Mouse (Mus musculus): ENCODE data around the gene C2cd6. TPM values are rescaled to one million over a fixed set of nuclear protein-coding genes. Genes with fewer than 3 reads are reported as not detected.

C2cd6 gene
- polyA plus RNA-seq, 1 experiment from 2014 or later: not detected

DNA sequence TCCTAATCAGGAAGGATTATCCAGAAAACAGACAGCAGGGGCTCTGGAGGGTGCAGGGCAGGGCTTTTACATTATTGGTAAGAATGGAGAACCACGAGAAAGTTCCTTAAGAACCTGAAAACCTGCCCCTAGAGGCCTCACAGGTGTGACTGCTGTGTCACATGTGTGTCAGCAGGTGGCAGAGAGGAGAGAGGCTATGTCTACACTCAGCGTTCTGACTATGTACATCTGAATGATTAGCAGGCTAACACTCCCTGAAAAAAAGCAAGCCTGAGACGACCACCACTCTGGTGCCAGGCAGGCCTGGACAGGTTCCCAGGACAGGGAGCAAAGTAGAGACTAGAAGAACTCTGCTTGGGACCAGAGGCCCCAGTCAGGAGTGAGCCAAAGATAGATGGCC, 23.8 kb downstream of the C2cd6 start:
- H3K36me3 ChIP-seq (ENCODE audit: control insufficient read depth, insufficient read depth, low read length): no peaks in the 10 kb centered on the region
- no peaks in the 10 kb centered on the region for H3K4me1 ChIP-seq (ENCODE audit: control insufficient read depth, insufficient read depth, low read length)
- no peak overlapping the region for H3K4me2 ChIP-seq
- H3K4me3 ChIP-seq (ENCODE audit: low read depth, low read length): no peak overlapping the region
- H3K9me3 ChIP-seq (ENCODE audit: control insufficient read depth, low read length): no peaks in the 10 kb centered on the region
- no peak for DNase-seq (ENCODE audit: low spot score, missing footprints)
- H3K27ac ChIP-seq (ENCODE audit: low read depth, low read length): no peak overlapping the region
- WGBS: 35% methylated on average over 3 of the region's 3 CpGs
- H3K9ac ChIP-seq (ENCODE audit: low read length): no peak overlapping the region
- no peaks in the 10 kb centered on the region for H3K27me3 ChIP-seq (ENCODE audit: control insufficient read depth, insufficient read depth, low read length)
- no peak for ATAC-seq (ENCODE audit: low FRiP score)

DNA sequence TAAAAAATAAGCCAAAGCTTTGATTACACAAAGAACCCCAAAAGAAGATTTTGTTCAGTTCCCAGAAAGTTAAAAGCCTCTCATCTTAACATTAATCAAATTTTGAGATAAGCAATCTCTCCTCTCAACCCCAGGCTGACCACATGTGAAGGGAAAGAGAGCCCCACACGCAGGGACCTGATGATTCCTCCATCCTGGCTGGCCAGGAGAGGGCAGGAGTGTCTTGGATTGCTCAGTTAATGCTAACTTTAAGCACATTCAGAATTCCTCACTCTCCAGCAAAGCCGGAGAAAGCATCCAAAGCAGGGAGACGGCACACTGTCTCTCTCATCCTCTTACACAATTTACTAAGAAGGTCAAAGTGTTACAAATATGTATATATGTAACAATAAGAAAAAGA, 26.7 kb downstream of the C2cd6 start:
- H3K27me3 ChIP-seq (ENCODE audit: control insufficient read depth, insufficient read depth, low read length): no peaks in the 10 kb centered on the region
- WGBS: 10% methylated on average over 3 of the region's 3 CpGs
- H3K27ac ChIP-seq (ENCODE audit: low read depth, low read length): no peak overlapping the region
- H3K9ac ChIP-seq (ENCODE audit: low read length): no peak overlapping the region
- no peak overlapping the region for H3K4me3 ChIP-seq (ENCODE audit: low read depth, low read length)
- H3K4me1 ChIP-seq (ENCODE audit: control insufficient read depth, insufficient read depth, low read length): no peaks in the 10 kb centered on the region
- DNase-seq (ENCODE audit: low spot score, missing footprints) (no peak), ATAC-seq (ENCODE audit: low FRiP score) (no peak)
- H3K4me2 ChIP-seq: no peak overlapping the region
- no peaks in the 10 kb centered on the region for H3K36me3 ChIP-seq (ENCODE audit: control insufficient read depth, insufficient read depth, low read length)
- H3K9me3 ChIP-seq (ENCODE audit: control insufficient read depth, low read length): no peaks in the 10 kb centered on the region

DNA sequence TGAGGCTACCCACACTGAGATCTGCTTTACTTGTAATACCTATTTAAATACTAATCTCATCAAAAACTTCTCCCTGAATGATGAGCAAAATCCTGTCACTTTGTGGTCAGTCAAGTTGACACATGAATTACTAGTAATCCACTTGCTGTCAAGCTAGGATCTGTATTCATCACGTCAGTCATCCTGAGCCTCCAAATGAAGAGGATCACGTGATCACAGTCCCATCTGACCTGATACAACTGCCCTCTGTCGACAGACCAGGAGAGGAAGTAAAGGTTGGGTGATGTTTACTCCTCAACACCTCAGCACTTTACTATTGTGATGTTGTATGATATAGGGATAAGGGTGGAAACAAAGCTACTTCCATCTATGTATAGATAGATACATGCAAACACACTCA, 31.0 kb downstream of the C2cd6 start:
- H3K9ac ChIP-seq (ENCODE audit: low read length): no peak overlapping the region
- H3K27me3 ChIP-seq (ENCODE audit: control insufficient read depth, insufficient read depth, low read length): no peaks in the 10 kb centered on the region
- no peaks in the 10 kb centered on the region for H3K4me1 ChIP-seq (ENCODE audit: control insufficient read depth, insufficient read depth, low read length)
- no peak overlapping the region for H3K27ac ChIP-seq (ENCODE audit: low read depth, low read length)
- ATAC-seq (ENCODE audit: low FRiP score) (no peak), DNase-seq (ENCODE audit: low spot score, missing footprints) (no peak)
- WGBS: 48% methylated on average over 3 of the region's 3 CpGs
- no peaks in the 10 kb centered on the region for H3K36me3 ChIP-seq (ENCODE audit: control insufficient read depth, insufficient read depth, low read length)
- no peak overlapping the region for H3K4me3 ChIP-seq (ENCODE audit: low read depth, low read length)
- no peaks in the 10 kb centered on the region for H3K9me3 ChIP-seq (ENCODE audit: control insufficient read depth, low read length)
- no peak overlapping the region for H3K4me2 ChIP-seq

GRCm38 (mm10) chr1:59056955-59057354, 37.7 kb downstream of the C2cd6 start:
- H3K27ac ChIP-seq (ENCODE audit: low read depth, low read length): no peak overlapping the region
- H3K4me1 ChIP-seq (ENCODE audit: control insufficient read depth, insufficient read depth, low read length): no peaks in the 10 kb centered on the region
- H3K9ac ChIP-seq (ENCODE audit: low read length): no peak overlapping the region
- H3K4me3 ChIP-seq (ENCODE audit: low read depth, low read length): no peak overlapping the region
- H3K36me3 ChIP-seq (ENCODE audit: control insufficient read depth, insufficient read depth, low read length): no peaks in the 10 kb centered on the region
- no peaks in the 10 kb centered on the region for H3K9me3 ChIP-seq (ENCODE audit: control insufficient read depth, low read length)
- no peaks in the 10 kb centered on the region for H3K27me3 ChIP-seq (ENCODE audit: control insufficient read depth, insufficient read depth, low read length)
- no peak for ATAC-seq (ENCODE audit: low FRiP score)
- H3K4me2 ChIP-seq: no peak overlapping the region
- no peak for DNase-seq (ENCODE audit: low spot score, missing footprints)
- WGBS: 74% methylated on average over 2 of the region's 2 CpGs

DNA sequence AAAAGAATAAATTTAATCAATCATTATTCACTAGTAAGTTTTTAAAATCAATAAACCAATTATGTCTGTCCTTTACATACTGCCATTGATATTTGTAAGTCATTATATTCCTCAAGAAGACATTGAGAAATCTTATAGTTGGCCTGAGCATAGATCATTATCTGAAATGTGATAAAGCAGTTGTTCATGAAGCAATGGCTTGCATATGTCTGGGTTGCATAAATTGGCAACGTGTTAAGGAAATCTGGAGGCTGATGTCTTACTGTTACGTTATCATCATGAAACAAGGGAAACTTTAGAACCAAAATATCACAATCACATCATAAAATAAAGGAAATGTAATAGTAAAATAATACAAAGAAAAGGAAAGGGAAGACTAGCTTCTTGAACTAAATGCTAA, 43.4 kb downstream of the C2cd6 start:
- ATAC-seq (ENCODE audit: low FRiP score): no peak
- no peak overlapping the region for H3K9ac ChIP-seq (ENCODE audit: low read length)
- DNase-seq (ENCODE audit: low spot score, missing footprints): no peak

GRCm38 (mm10) chr1:59037723-59038122, 57.0 kb downstream of the C2cd6 start:
- Histone ChIP-seq H3K4me3 (ENCODE audit: low read depth, low read length) (no peak overlapping the region), H3K4me1 (ENCODE audit: control insufficient read depth, insufficient read depth, low read length) (no peaks in the 10 kb centered on the region), H3K9me3 (ENCODE audit: control insufficient read depth, low read length) (no peaks in the 10 kb centered on the region), H3K27me3 (ENCODE audit: control insufficient read depth, insufficient read depth, low read length) (no peaks in the 10 kb centered on the region), H3K36me3 (ENCODE audit: control insufficient read depth, insufficient read depth, low read length) (no peaks in the 10 kb centered on the region), H3K4me2 (no peak overlapping the region), H3K9ac (ENCODE audit: low read length) (no peak overlapping the region), H3K27ac (ENCODE audit: low read depth, low read length) (no peak overlapping the region)
- 81% methylated on average over 5 of the region's 5 CpGs for WGBS
- DNase-seq (ENCODE audit: low spot score, missing footprints) (no peak), ATAC-seq (ENCODE audit: low FRiP score) (no peak)

More for the DNA sequence above, 43.4 kb downstream of the C2cd6 start:
- Histone ChIP-seq H3K36me3 (ENCODE audit: control insufficient read depth, insufficient read depth, low read length) (no peaks in the 10 kb centered on the region), H3K4me2 (no peak overlapping the region), H3K27me3 (ENCODE audit: control insufficient read depth, insufficient read depth, low read length) (no peaks in the 10 kb centered on the region), H3K27ac (ENCODE audit: low read depth, low read length) (no peak overlapping the region), H3K9me3 (ENCODE audit: control insufficient read depth, low read length) (no peaks in the 10 kb centered on the region), H3K4me1 (ENCODE audit: control insufficient read depth, insufficient read depth, low read length) (no peaks in the 10 kb centered on the region), H3K4me3 (ENCODE audit: low read depth, low read length) (no peak overlapping the region)
- WGBS: 75% methylated on average over 2 of the region's 2 CpGs

GRCm38 (mm10) chr1:59021556-59021955, 73.1 kb downstream of the C2cd6 start:
- Histone ChIP-seq H3K27ac (ENCODE audit: low read depth, low read length) (no peak overlapping the region), H3K4me1 (ENCODE audit: control insufficient read depth, insufficient read depth, low read length) (no peaks in the 10 kb centered on the region), H3K27me3 (ENCODE audit: control insufficient read depth, insufficient read depth, low read length) (no peaks in the 10 kb centered on the region), H3K4me2 (no peak overlapping the region), H3K9ac (ENCODE audit: low read length) (no peak overlapping the region), H3K36me3 (ENCODE audit: control insufficient read depth, insufficient read depth, low read length) (no peaks in the 10 kb centered on the region), H3K4me3 (ENCODE audit: low read depth, low read length) (no peak overlapping the region), H3K9me3 (ENCODE audit: control insufficient read depth, low read length) (no peaks in the 10 kb centered on the region)
- DNase-seq (ENCODE audit: low spot score, missing footprints) (no peak), ATAC-seq (ENCODE audit: low FRiP score) (no peak)
- 89% methylated on average over 3 of the region's 3 CpGs for WGBS

DNA sequence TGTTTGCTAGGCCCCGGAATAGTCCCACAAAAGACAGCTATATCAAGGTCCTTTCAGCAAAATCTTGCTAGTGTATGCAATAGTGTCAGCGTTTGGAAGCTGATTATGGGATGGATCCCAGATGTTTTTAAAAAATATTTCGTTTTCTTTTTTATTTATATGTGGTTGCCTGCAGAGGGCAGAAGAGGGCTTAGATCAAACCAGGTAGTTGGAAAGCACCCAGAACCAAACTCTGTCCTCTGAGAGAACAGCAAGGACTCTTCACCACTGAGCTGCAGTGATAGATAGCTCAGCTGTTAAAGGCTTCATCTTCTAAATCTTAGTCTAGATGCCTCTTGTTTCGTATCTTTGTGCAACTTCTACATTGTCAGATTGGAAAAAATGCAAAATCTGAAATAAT, 85.5 kb downstream of the C2cd6 start:
- no peaks in the 10 kb centered on the region for H3K9me3 ChIP-seq (ENCODE audit: control insufficient read depth, low read length)
- no peak overlapping the region for H3K4me3 ChIP-seq (ENCODE audit: low read depth, low read length)
- 47% methylated on average over 4 of the region's 4 CpGs for WGBS
- H3K9ac ChIP-seq (ENCODE audit: low read length): no peak overlapping the region
- no peak for DNase-seq (ENCODE audit: low spot score, missing footprints)
- no peak overlapping the region for H3K27ac ChIP-seq (ENCODE audit: low read depth, low read length)
- H3K27me3 ChIP-seq (ENCODE audit: control insufficient read depth, insufficient read depth, low read length): no peaks in the 10 kb centered on the region
- ATAC-seq (ENCODE audit: low FRiP score): no peak
- H3K4me1 ChIP-seq (ENCODE audit: control insufficient read depth, insufficient read depth, low read length): no peaks in the 10 kb centered on the region
- no peaks in the 10 kb centered on the region for H3K36me3 ChIP-seq (ENCODE audit: control insufficient read depth, insufficient read depth, low read length)
- no peak overlapping the region for H3K4me2 ChIP-seq
